8 mouse cellular contexts compared by ENCODE assay signal in the genomic region with DNA sequence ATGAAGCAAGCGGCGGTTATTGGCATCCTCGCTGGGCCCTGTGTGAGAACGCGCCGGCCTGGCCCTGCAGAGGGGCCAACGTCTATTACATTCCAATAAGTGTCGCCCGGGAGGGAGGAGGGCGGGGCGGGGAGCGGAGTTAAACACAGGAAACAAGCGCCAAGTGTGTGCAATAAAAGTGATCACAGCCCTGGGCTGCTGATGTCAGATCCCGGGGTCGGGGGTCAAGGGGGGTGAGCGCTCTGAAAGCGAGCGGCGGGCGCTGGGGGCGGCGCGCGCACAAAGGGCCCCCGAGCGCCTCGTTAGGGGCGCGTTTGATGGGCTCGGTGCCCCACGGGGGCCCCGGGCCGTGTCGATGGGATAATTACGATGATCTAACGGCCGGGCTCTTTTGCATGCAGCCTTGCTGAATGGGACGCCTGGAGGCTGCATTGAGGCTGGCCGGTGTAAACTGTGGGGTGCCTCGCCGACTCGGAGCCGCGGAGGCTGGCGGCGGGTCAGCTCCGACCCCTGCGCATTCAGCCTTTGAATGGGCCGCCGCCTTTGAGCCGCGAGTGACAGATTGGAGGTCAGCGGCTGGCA.
A peak's percentile ranks its signal among the peaks of the same experiment; 100 is the strongest.
DNase-seq lines count a peak whose midpoint lies in the region; ATAC-seq lines count a peak whose summit lies in the region.

No protein-coding gene starts in this region.

- no peaks in the 10 kb centered on the region for H3K36me3 ChIP-seq in embryonic facial prominence, embryonic 15.5 days
- H3K36me3 ChIP-seq in hindbrain, embryonic 11.5 days (ENCODE audit: control insufficient read depth, insufficient read depth, low read length), result no peaks in the 10 kb centered on the region
- H3K36me3 ChIP-seq in liver, embryonic 13.5 days, result no peaks in the 10 kb centered on the region
- H3K36me3 ChIP-seq in neural tube, embryonic 12.5 days, result no peaks in the 10 kb centered on the region

- peaks cover 62% of the 10 kb centered on the region for H3K27me3 ChIP-seq in embryonic facial prominence, embryonic 15.5 days
- H3K27me3 ChIP-seq in hindbrain, embryonic 11.5 days (ENCODE audit: control insufficient read depth, insufficient read depth, low read length), result peaks cover 76% of the 10 kb centered on the region
- H3K27me3 ChIP-seq in liver, embryonic 13.5 days, result peaks cover 79% of the 10 kb centered on the region
- H3K27me3 ChIP-seq in neural tube, embryonic 12.5 days (replicated peaks), result peaks cover 85% of the 10 kb centered on the region

- WGBS in embryonic facial prominence, embryonic 15.5 days, result 1% methylated on average over 53 of the region's 53 CpGs
- WGBS in hindbrain, embryonic 11.5 days, result under 1% methylated on average over 53 of the region's 53 CpGs
- WGBS in liver, embryonic 13.5 days (ENCODE audit: insufficient replicate concordance), result under 1% methylated on average over 53 of the region's 53 CpGs
- under 1% methylated on average over 53 of the region's 53 CpGs for WGBS in neural tube, embryonic 12.5 days

- ATAC-seq in embryonic facial prominence, embryonic 15.5 days (ENCODE audit: insufficient number of reproducible peaks, low FRiP score, low TSS enrichment, low read depth), result no peak
- peak; percentile 95 for ATAC-seq in hindbrain, embryonic 11.5 days (ENCODE audit: low FRiP score)
- ATAC-seq in liver, embryonic 13.5 days (ENCODE audit: low read depth), result no peak
- ATAC-seq in neural tube, embryonic 12.5 days (ENCODE audit: low FRiP score, low read depth), result peak; percentile 93

- H3K27ac ChIP-seq in embryonic facial prominence, embryonic 15.5 days (replicated peaks), result no peak overlapping the region
- H3K27ac ChIP-seq in hindbrain, embryonic 11.5 days (ENCODE audit: low read depth, low read length), result no peak overlapping the region
- H3K27ac ChIP-seq in liver, embryonic 13.5 days, result no peak overlapping the region
- no peak overlapping the region for H3K27ac ChIP-seq in neural tube, embryonic 12.5 days

- H3K4me3 ChIP-seq in embryonic facial prominence, embryonic 15.5 days (replicated peaks), result peak overlapping the region; percentile 44
- peak overlapping the region; percentile 28 for H3K4me3 ChIP-seq in hindbrain, embryonic 11.5 days (ENCODE audit: low read depth, low read length)
- peak overlapping the region; percentile 34 for H3K4me3 ChIP-seq in liver, embryonic 13.5 days (replicated peaks)
- H3K4me3 ChIP-seq in neural tube, embryonic 12.5 days, result peak overlapping the region; percentile 25

- H3K4me2 ChIP-seq in embryonic facial prominence, embryonic 15.5 days (replicated peaks), result peak overlapping the region; percentile 94
- H3K4me2 ChIP-seq in hindbrain, embryonic 11.5 days (replicated peaks; ENCODE audit: low read depth, low read length), result peak overlapping the region; percentile 55
- H3K4me2 ChIP-seq in liver, embryonic 13.5 days, result peak overlapping the region; percentile 56
- H3K4me2 ChIP-seq in neural tube, embryonic 12.5 days (replicated peaks), result peak overlapping the region; percentile 71

- peaks cover 41% of the 10 kb centered on the region for H3K4me1 ChIP-seq in embryonic facial prominence, embryonic 15.5 days
- H3K4me1 ChIP-seq in hindbrain, embryonic 11.5 days (replicated peaks; ENCODE audit: control insufficient read depth, insufficient read depth, low read length), result peaks cover 11% of the 10 kb centered on the region
- H3K4me1 ChIP-seq in liver, embryonic 13.5 days (replicated peaks), result peaks cover 8% of the 10 kb centered on the region
- H3K4me1 ChIP-seq in neural tube, embryonic 12.5 days, result peaks cover 38% of the 10 kb centered on the region

- peak; percentile 30 for DNase-seq in gastrocnemius, postnatal 10 days
- no peak for DNase-seq in gastrocnemius, postnatal 25 days
- peak; percentile 57 for DNase-seq in R1 (ENCODE audit: low read depth, low spot score)
- peak; percentile 91 for DNase-seq in hindbrain, embryonic 11.5 days (ENCODE audit: low spot score)
- DNase-seq in liver, embryonic 13.5 days, result no peak
- DNase-seq in urinary bladder, postnatal 25 days (ENCODE audit: low spot score), result no peak

- H3K9ac ChIP-seq in embryonic facial prominence, embryonic 15.5 days, result 0 out of 2 replicates have a peak overlapping the region, but pooled peaks have one; percentile 9
- no peak overlapping the region for H3K9ac ChIP-seq in hindbrain, embryonic 11.5 days (ENCODE audit: low read depth, low read length)
- H3K9ac ChIP-seq in liver, embryonic 13.5 days, result no peak overlapping the region
- H3K9ac ChIP-seq in neural tube, embryonic 12.5 days, result 0 out of 2 replicates have a peak overlapping the region, but pooled peaks have one; percentile 26

- H3K9me3 ChIP-seq in embryonic facial prominence, embryonic 15.5 days (replicated peaks), result no peaks in the 10 kb centered on the region
- H3K9me3 ChIP-seq in hindbrain, embryonic 11.5 days (ENCODE audit: control insufficient read depth, low read length), result no peaks in the 10 kb centered on the region
- H3K9me3 ChIP-seq in liver, embryonic 13.5 days (replicated peaks), result no peaks in the 10 kb centered on the region
- no peaks in the 10 kb centered on the region for H3K9me3 ChIP-seq in neural tube, embryonic 12.5 days

Comparison
In these comparisons a context has a peak if more than half of its experiments do, and no peak if none do; other contexts are left out.
1. DNase-seq: peak in gastrocnemius, postnatal 10 days (single experiment), R1 (single experiment) and hindbrain, embryonic 11.5 days (single experiment); none in gastrocnemius, postnatal 25 days (single experiment), liver, embryonic 13.5 days (single experiment) and urinary bladder, postnatal 25 days (single experiment).
2. ATAC-seq: peak in hindbrain, embryonic 11.5 days (single experiment) and neural tube, embryonic 12.5 days (single experiment); none in embryonic facial prominence, embryonic 15.5 days (single experiment) and liver, embryonic 13.5 days (single experiment).
3. H3K9ac ChIP-seq: peak in embryonic facial prominence, embryonic 15.5 days (single experiment) and neural tube, embryonic 12.5 days (single experiment); none in hindbrain, embryonic 11.5 days (single experiment) and liver, embryonic 13.5 days (single experiment).
4. Peak in every context shown above with its lines, with median percentiles within 50 percentile points of each other: H3K4me2 ChIP-seq and H3K4me3 ChIP-seq.